8 mouse cellular contexts compared by ENCODE assay signal in genomic region chr6:122562463-122562862, GRCm38 (mm10). TPM values are rescaled to one million over a fixed set of nuclear protein-coding genes. Genes with fewer than 3 reads are reported as not detected.
A peak's percentile ranks its signal among the peaks of the same experiment; 100 is the strongest.
DNase-seq lines count a peak whose midpoint lies in the region; ATAC-seq lines count a peak whose summit lies in the region.

No protein-coding gene starts in this region.

- peak; percentile 76 for ATAC-seq in common myeloid progenitor, adult 5-6 weeks (replicated peaks; ENCODE audit: low read depth, poor library complexity, severe bottlenecking)

- DNase-seq in gastrocnemius, adult 18-20 months (ENCODE audit: low spot score) = peak; percentile 48
- no peak for DNase-seq in gastrocnemius, adult 8-10 months (ENCODE audit: low spot score in 2 of 2)
- DNase-seq in R1 (ENCODE audit: low read depth, low spot score) = peak; percentile 72
- peak; percentile 25 for DNase-seq in gastrocnemius, postnatal 14 days
- DNase-seq in layer of hippocampus, adult 9-10 months (ENCODE audit: low spot score) = peak; percentile 38
- DNase-seq in lung, postnatal 36 days = peak; percentile 75
- DNase-seq in retina, postnatal 7 days (ENCODE audit: low read depth, low spot score) = peak; percentile 61

- intact Hi-C loops in gastrocnemius, postnatal 14 days (cut with DNase I; ENCODE audit: low total_unique reads) = loop anchor here (5.0 to 10.0 kb wide), 2 partner anchors 65 to 158 kb away; partner anchors contain the start of gene Rimklb

RNA-seq across cellular contexts. Expression of gene Aicda, which starts 8.9 kb away (rescaled TPM):
- total RNA-seq in gastrocnemius, adult 18-20 months (2021) = not detected
- total RNA-seq in gastrocnemius, adult 8-10 months (2022) = not detected
- not detected in 2 replicates for total RNA-seq in common myeloid progenitor, adult 5-6 weeks (2017)
- total RNA-seq in gastrocnemius, postnatal 14 days (2021) = not detected

RNA-seq across cellular contexts. Expression of gene Apobec1, which starts 39.8 kb away (rescaled TPM):
- total RNA-seq in gastrocnemius, adult 18-20 months (2021) = 1 to 10 TPM in 1 of 2 experiments, under 1 TPM in 1; 0.80 to 1.1 TPM
- 1 to 10 TPM in 3 of 4 experiments, under 1 TPM in 1; 0.53 to 1.8 (median 1.3) TPM for total RNA-seq in gastrocnemius, adult 8-10 months (2022)
- 13.3 and 14.2 TPM in 2 replicates for total RNA-seq in common myeloid progenitor, adult 5-6 weeks (2017)
- 1 to 10 TPM; 1.4 to 1.8 TPM for total RNA-seq in gastrocnemius, postnatal 14 days (2021)

RNA-seq across cellular contexts. Expression of gene Gdf3, which starts 47.4 kb away (rescaled TPM):
- not detected for total RNA-seq in gastrocnemius, adult 18-20 months (2021)
- not detected for total RNA-seq in gastrocnemius, adult 8-10 months (2022)
- 4.1 and 5.6 TPM in 2 replicates for total RNA-seq in common myeloid progenitor, adult 5-6 weeks (2017)
- total RNA-seq in gastrocnemius, postnatal 14 days (2021) = not detected

RNA-seq across cellular contexts. Expression of gene Mfap5, which starts 56.8 kb away (rescaled TPM):
- 10 to 100 TPM; 17.1 to 24.2 TPM for total RNA-seq in gastrocnemius, adult 18-20 months (2021)
- total RNA-seq in gastrocnemius, adult 8-10 months (2022) = 10 to 100 TPM in 3 of 4 experiments, 1 to 10 TPM in 1; 9.2 to 17.7 (median 13.8) TPM
- not detected in 2 replicates for total RNA-seq in common myeloid progenitor, adult 5-6 weeks (2017)
- total RNA-seq in gastrocnemius, postnatal 14 days (2021) = 100 to 1,000 TPM in 1 of 2 experiments, 10 to 100 TPM in 1; 92.6 to 115 TPM

Comparison
In these comparisons a context has a peak if more than half of its experiments do, and no peak if none do; other contexts are left out.
1. DNase-seq: peak in gastrocnemius, adult 18-20 months (single experiment), R1 (single experiment), gastrocnemius, postnatal 14 days (single experiment), layer of hippocampus, adult 9-10 months (single experiment), lung, postnatal 36 days (single experiment) and retina, postnatal 7 days (single experiment); none in gastrocnemius, adult 8-10 months (0 of 2).